Mouse (Mus musculus) adrenal gland, adult 8-10 months (tissue): Measurements from ENCODE around the gene Irgm1. TPM values are rescaled to one million over a fixed set of nuclear protein-coding genes. Genes with fewer than 3 reads are reported as not detected.

ENCODE experiments used
- total RNA-seq, 4 experiments: library from RNA; stranded (reverse); gene quantifications; 2 replicates each; pipeline ENCODE4 v1.2.4; 2022

The Irgm1 gene
- total RNA-seq, 4 experiments from 2014 or later: 21.0 to 26.7 (median 25.2) TPM

Other genes starting within 250 kb of the Irgm1 start
- 100 to 1,000 TPM; 568 to 660 (median 629) TPM for gene Rack1, start 71.4 kb downstream of the Irgm1 start, total RNA-seq
- 10 to 100 TPM; 35.5 to 69.9 (median 49.8) TPM for gene Trim41, start 54.3 kb downstream of the Irgm1 start, total RNA-seq
- 10 to 100 TPM; 10.1 to 14.9 (median 10.9) TPM for gene Trim7, start 45.5 kb downstream of the Irgm1 start, total RNA-seq
- 1 to 10 TPM; 2.9 to 3.5 (median 3.3) TPM for gene Gm12184, start 45.0 kb downstream of the Irgm1 start, total RNA-seq
- gene Gm5431, start 30.5 kb upstream of the Irgm1 start, total RNA-seq: 1 to 10 TPM; 1.4 to 2.8 (median 2.6) TPM
- gene Psme2b, start 74.5 kb upstream of the Irgm1 start, total RNA-seq: 10 to 100 TPM in 1 of 4 experiments, 1 to 10 TPM in 3; 6.8 to 10.7 (median 8.6) TPM
- gene Olfr56, start 107.2 kb upstream of the Irgm1 start, total RNA-seq: under 1 TPM in 3 of 4 experiments, not detected in 1; 0.11 to 0.14 (median 0.12) TPM
- gene 9930111J21Rik1, start 107.7 kb upstream of the Irgm1 start, total RNA-seq: 1 to 10 TPM; 2.3 to 4.5 (median 3.0) TPM
- 1 to 10 TPM; 2.3 to 4.4 (median 3.2) TPM for gene Gm12185, start 120.5 kb upstream of the Irgm1 start, total RNA-seq
- 1 to 10 TPM; 3.2 to 5.3 (median 4.2) TPM for gene Tgtp1, start 122.5 kb upstream of the Irgm1 start, total RNA-seq
- 1 to 10 TPM; 3.1 to 6.9 (median 3.9) TPM for gene 9930111J21Rik2, start 179.6 kb upstream of the Irgm1 start, total RNA-seq
- gene Tgtp2, start 192.5 kb upstream of the Irgm1 start, total RNA-seq: 1 to 10 TPM; 1.5 to 6.8 (median 3.8) TPM
- 1 to 10 TPM; 4.4 to 7.4 (median 6.7) TPM for gene Ifi47, start 204.9 kb upstream of the Irgm1 start, total RNA-seq
- 1 to 10 TPM; 1.8 to 5.0 (median 3.1) TPM for gene Olfr1396, start 243.2 kb upstream of the Irgm1 start, total RNA-seq